Comparison of ENCODE assay signal across 8 mouse cellular contexts in genomic region chr7:25786974-25787373, GRCm38 (mm10). TPM values are rescaled to one million over a fixed set of nuclear protein-coding genes. Genes with fewer than 3 reads are reported as not detected.
A peak's percentile ranks its signal among the peaks of the same experiment; 100 is the strongest.
DNase-seq lines count a peak whose midpoint lies in the region; ATAC-seq and TF ChIP-seq lines count a peak whose summit lies in the region.

No protein-coding gene starts in this region.

- no peaks in the 10 kb centered on the region for H3K36me3 ChIP-seq in heart, embryonic 16.5 days (ENCODE audit: control insufficient read depth, insufficient read depth)
- no peaks in the 10 kb centered on the region for H3K36me3 ChIP-seq in spleen, adult 2 months (ENCODE audit: control insufficient read depth, insufficient read depth, low read length)
- no peaks in the 10 kb centered on the region for H3K36me3 ChIP-seq in limb, embryonic 11.5 days (ENCODE audit: control insufficient read depth, insufficient read depth, low read length)
- no peaks in the 10 kb centered on the region for H3K36me3 ChIP-seq in stomach, postnatal 0 days (ENCODE audit: control insufficient read depth, insufficient read depth, low read length)

- intact Hi-C loops in gastrocnemius, postnatal 36 days (cut with DNase I) = no loop called here

- H3K4me2 ChIP-seq in heart, embryonic 16.5 days (ENCODE audit: low read depth, low read length) = peak overlapping the region; percentile 78
- peak overlapping the region; percentile 90; the same call in 1 of the 2 replicates for H3K4me2 ChIP-seq in limb, embryonic 11.5 days (ENCODE audit: low read depth, severe bottlenecking)
- peak overlapping the region; percentile 77 for H3K4me2 ChIP-seq in stomach, postnatal 0 days (replicated peaks; ENCODE audit: low read depth)

- TF ChIP-seq POLR2A in spleen, adult 2 months (IDR thresholded peaks at IDR 0.05; ENCODE audit: low read depth, low read length) = no peak

- H3K9me3 ChIP-seq in heart, embryonic 16.5 days (replicated peaks; ENCODE audit: control insufficient read depth, low read length) = no peaks in the 10 kb centered on the region
- H3K9me3 ChIP-seq in limb, embryonic 11.5 days (ENCODE audit: control insufficient read depth, low read length) = no peaks in the 10 kb centered on the region
- H3K9me3 ChIP-seq in stomach, postnatal 0 days (ENCODE audit: control insufficient read depth, low read length) = no peaks in the 10 kb centered on the region

- H3K27ac ChIP-seq in heart, embryonic 16.5 days (ENCODE audit: low read length) = no peak overlapping the region
- peak overlapping the region; percentile 64; the same call in 1 of the 2 replicates for H3K27ac ChIP-seq in spleen, adult 2 months (ENCODE audit: insufficient read depth, low read length)
- H3K27ac ChIP-seq in limb, embryonic 11.5 days (replicated peaks; ENCODE audit: low read depth, low read length) = no peak overlapping the region
- no peak overlapping the region for H3K27ac ChIP-seq in stomach, postnatal 0 days (replicated peaks)

- ATAC-seq in heart, embryonic 16.5 days (replicated peaks; ENCODE audit: extremely low read depth, insufficient read depth, low FRiP score) = no peak
- ATAC-seq in limb, embryonic 11.5 days (ENCODE audit: insufficient number of reproducible peaks, low FRiP score, low TSS enrichment, low read depth) = no peak
- ATAC-seq in stomach, postnatal 0 days (ENCODE audit: low FRiP score, low TSS enrichment) = no peak

- peak overlapping the region; percentile 62; the same call in 1 of the 2 replicates for H3K4me3 ChIP-seq in heart, embryonic 16.5 days (ENCODE audit: low read length)
- no peak overlapping the region for H3K4me3 ChIP-seq in spleen, adult 2 months (ENCODE audit: extremely low read depth, insufficient read depth, insufficient read length)
- no peak overlapping the region for H3K4me3 ChIP-seq in limb, embryonic 11.5 days (ENCODE audit: low read depth, low read length)
- H3K4me3 ChIP-seq in stomach, postnatal 0 days (ENCODE audit: low read depth, low read length) = peak overlapping the region; percentile 63; the same call in 1 of the 2 replicates

- DNase-seq in heart, adult 9 months (ENCODE audit: low spot score in 2 of 2) = no peak
- no peak for DNase-seq in spleen, adult 2 months (ENCODE audit: low read depth in 1 of 2, low spot score in 2 of 2)
- DNase-seq in spleen, postnatal 14 days (ENCODE audit: low spot score in 2 of 2) = no peak
- DNase-seq in limb, embryonic 11.5 days (ENCODE audit: low spot score) = no peak
- no peak for DNase-seq in stomach, postnatal 0 days (ENCODE audit: low spot score)
- DNase-seq in gastrocnemius, postnatal 36 days = no peak
- DNase-seq in urinary bladder, postnatal 10 days (ENCODE audit: low spot score) = no peak

- peak overlapping the region; percentile 54; the same call in 1 of the 2 replicates for H3K9ac ChIP-seq in heart, embryonic 16.5 days (ENCODE audit: low read length)
- H3K9ac ChIP-seq in limb, embryonic 11.5 days (ENCODE audit: low read length) = no peak overlapping the region
- peak overlapping the region; percentile 14; the same call in 1 of the 2 replicates for H3K9ac ChIP-seq in stomach, postnatal 0 days (ENCODE audit: low read length)

- no peaks in the 10 kb centered on the region for H3K27me3 ChIP-seq in heart, embryonic 16.5 days (ENCODE audit: control insufficient read depth, insufficient read depth, low read length)
- peaks cover 8% of the 10 kb centered on the region; the same call in 1 of the 2 replicates for H3K27me3 ChIP-seq in spleen, adult 2 months (ENCODE audit: control insufficient read depth, insufficient read depth, low read length)
- H3K27me3 ChIP-seq in limb, embryonic 11.5 days (ENCODE audit: control insufficient read depth, insufficient read depth, low read length) = no peaks in the 10 kb centered on the region
- H3K27me3 ChIP-seq in stomach, postnatal 0 days (ENCODE audit: control insufficient read depth, insufficient read depth, low read length) = no peaks in the 10 kb centered on the region

- TF ChIP-seq CTCF in spleen, adult 2 months (IDR thresholded peaks at IDR 0.05; ENCODE audit: extremely low read depth, insufficient read depth, insufficient read length, insufficient replicate concordance) = no peak
- TF ChIP-seq CTCF in stomach, postnatal 0 days (IDR thresholded peaks at IDR 0.05; ENCODE audit: low read depth) = no peak

- no peak for TF ChIP-seq EP300 in stomach, postnatal 0 days (optimal IDR thresholded peaks at IDR 0.05)

- H3K4me1 ChIP-seq in heart, embryonic 16.5 days (ENCODE audit: control insufficient read depth, insufficient read depth, low read length) = peaks cover 18% of the 10 kb centered on the region
- H3K4me1 ChIP-seq in spleen, adult 2 months (ENCODE audit: control insufficient read depth, insufficient read depth, insufficient read length) = peaks cover 2% of the 10 kb centered on the region; the same call in 1 of the 2 replicates
- peaks cover 21% of the 10 kb centered on the region for H3K4me1 ChIP-seq in limb, embryonic 11.5 days (ENCODE audit: control insufficient read depth, insufficient read depth, low read length)
- H3K4me1 ChIP-seq in stomach, postnatal 0 days (replicated peaks; ENCODE audit: control insufficient read depth, insufficient read depth) = 0 out of 2 replicates have a peak, but pooled peaks cover 4% of the 10 kb centered on the region

- 36% methylated on average over 4 of the region's 4 CpGs for WGBS in heart, embryonic 16.5 days
- 44% methylated on average over 4 of the region's 4 CpGs for whole genome bisulfite sequencing in spleen, adult 2 months
- WGBS in limb, embryonic 11.5 days = 71% methylated on average over 4 of the region's 4 CpGs
- WGBS in stomach, postnatal 0 days = 55% methylated on average over 4 of the region's 4 CpGs

RNA-seq across cellular contexts. Expression of gene Axl, which starts 1.5 kb away (rescaled TPM):
- 44.5 and 45.1 TPM in 2 replicates for polyA plus RNA-seq in heart, embryonic 16.5 days (2015; fragmentation: Nextera tagmentation; extraction: Ambion mirVana)
- 106 and 129 TPM in 2 replicates for polyA plus RNA-seq in spleen, adult 2 months (2012; rRNA removed)
- 32.1 and 32.5 TPM in 2 replicates for polyA plus RNA-seq in limb, embryonic 11.5 days (2014; fragmentation: Nextera tagmentation; extraction: Ambion mirVana)
- 52.8 and 53.4 TPM in 2 replicates for polyA plus RNA-seq in stomach, postnatal 0 days (2015; fragmentation: Nextera tagmentation; extraction: Ambion mirVana)
- 10 to 100 TPM; 39.1 to 44.9 TPM for total RNA-seq in gastrocnemius, postnatal 36 days (2021)

RNA-seq across cellular contexts. Expression of gene Cyp2s1, which starts 29.7 kb away (rescaled TPM):
- 5.4 and 5.8 TPM in 2 replicates for polyA plus RNA-seq in heart, embryonic 16.5 days (2015; fragmentation: Nextera tagmentation; extraction: Ambion mirVana)
- 2.9 and 3.5 TPM in 2 replicates for polyA plus RNA-seq in spleen, adult 2 months (2012; rRNA removed)
- polyA plus RNA-seq in limb, embryonic 11.5 days (2014; fragmentation: Nextera tagmentation; extraction: Ambion mirVana) = 1.6 and 1.9 TPM in 2 replicates
- polyA plus RNA-seq in stomach, postnatal 0 days (2015; fragmentation: Nextera tagmentation; extraction: Ambion mirVana) = 166 and 195 TPM in 2 replicates
- total RNA-seq in gastrocnemius, postnatal 36 days (2021) = under 1 TPM; 0.17 to 0.18 TPM

RNA-seq across cellular contexts. Expression of gene Hnrnpul1, which starts 32.4 kb away (rescaled TPM):
- 32.3 and 34.4 TPM in 2 replicates for polyA plus RNA-seq in heart, embryonic 16.5 days (2015; fragmentation: Nextera tagmentation; extraction: Ambion mirVana)
- polyA plus RNA-seq in spleen, adult 2 months (2012; rRNA removed) = 49.6 and 59.2 TPM in 2 replicates
- 82.9 and 87.8 TPM in 2 replicates for polyA plus RNA-seq in limb, embryonic 11.5 days (2014; fragmentation: Nextera tagmentation; extraction: Ambion mirVana)
- polyA plus RNA-seq in stomach, postnatal 0 days (2015; fragmentation: Nextera tagmentation; extraction: Ambion mirVana) = 25.9 and 27.5 TPM in 2 replicates
- total RNA-seq in gastrocnemius, postnatal 36 days (2021) = 10 to 100 TPM; 60.4 to 62.0 TPM

Comparison
In these comparisons a context has a peak if more than half of its experiments do, and no peak if none do; other contexts are left out.
1. H3K4me3 ChIP-seq: peak in heart, embryonic 16.5 days (single experiment) and stomach, postnatal 0 days (single experiment); none in spleen, adult 2 months (single experiment) and limb, embryonic 11.5 days (single experiment).
2. RNA of gene Cyp2s1, which starts 29.7 kb away (polyA plus RNA-seq): 166 to 195 TPM in stomach, postnatal 0 days; 5.4 to 5.8 TPM in heart, embryonic 16.5 days, 2.9 to 3.5 TPM in spleen, adult 2 months and 1.6 to 1.9 TPM in limb, embryonic 11.5 days; every median in the first group is over 10 times any median in the second.
3. Peak in every context shown above with its lines, with median percentiles within 50 percentile points of each other: H3K4me2 ChIP-seq.